Mouse (Mus musculus): Measurements from ENCODE around the gene Med12l.

- TF ChIP-seq CTCF (IDR thresholded peaks at IDR 0.05; ENCODE audit: low read depth, low read length) (no peak), POLR2A (IDR thresholded peaks at IDR 0.05; ENCODE audit: extremely low read depth, insufficient read depth, low read length) (no peak)
Observed at GRCm38 (mm10) chr3:59141507-59142305, 136.1 kb downstream of the Med12l start.

All from liver, adult 2 months (tissue).